In genomic region chr5:148794465-148794864, GRCm38 (mm10) we compare ENCODE assay signal across 8 mouse cellular contexts.
DNase-seq lines count a peak whose midpoint lies in the region; ATAC-seq and TF ChIP-seq lines count a peak whose summit lies in the region.

No protein-coding gene starts in this region.

- no peak overlapping the region for H3K27ac ChIP-seq in ES-Bruce4 (ENCODE audit: insufficient read depth, low read length)
- no peak overlapping the region for H3K27ac ChIP-seq in left cerebral cortex, adult 2 months

- peak; percentile 85 for DNase-seq in adrenal gland, postnatal 14 days
- DNase-seq in heart, postnatal 4 days, result peak; percentile 80
- DNase-seq in left cerebral cortex, adult 2 months (ENCODE audit: extremely low spot score in 1 of 2, low spot score in 2 of 2), result peak; percentile 54 to 63
- peak; percentile 52 for DNase-seq in spleen, adult 12 weeks (ENCODE audit: low spot score)
- DNase-seq in urinary bladder, postnatal 4 days (ENCODE audit: low spot score in 2 of 2), result peak; percentile 59 to 77

- H3K36me3 ChIP-seq in ES-Bruce4 (ENCODE audit: control insufficient read depth, insufficient read depth, low read length, poor library complexity, severe bottlenecking), result no peaks in the 10 kb centered on the region

- no peak for TF ChIP-seq POLR2A in ES-Bruce4 (IDR thresholded peaks at IDR 0.05; ENCODE audit: insufficient read depth, low read length)

- no peaks in the 10 kb centered on the region for H3K27me3 ChIP-seq in ES-Bruce4 (ENCODE audit: control insufficient read depth, insufficient read depth, low read length, poor library complexity, severe bottlenecking)

- H3K9ac ChIP-seq in ES-Bruce4 (ENCODE audit: low read depth, poor library complexity, severe bottlenecking), result no peak overlapping the region

- ATAC-seq in erythroblast, adult 5-6 weeks (replicated peaks; ENCODE audit: low FRiP score, poor library complexity, severe bottlenecking), result peak; percentile 62; the same call in 1 of the 2 replicates
- ATAC-seq in megakaryocyte, adult 5-6 weeks (ENCODE audit: poor library complexity, severe bottlenecking), result peak; percentile 58

- TF ChIP-seq CTCF in ES-Bruce4 (IDR thresholded peaks at IDR 0.05; ENCODE audit: low read depth, low read length), result peak; percentile 88
- peak; percentile 78 for TF ChIP-seq CTCF in left cerebral cortex, adult 2 months (IDR thresholded peaks at IDR 0.05)

- peak overlapping the region; percentile 3; the same call in 1 of the 2 replicates for H3K4me3 ChIP-seq in ES-Bruce4 (ENCODE audit: low read depth, low read length)
- H3K4me3 ChIP-seq in left cerebral cortex, adult 2 months, result no peak overlapping the region

- intact Hi-C loops in left cerebral cortex, adult 2 months (cut with DNase I), result loop anchor here (2.0 to 5.0 kb wide), 2 partner anchors 87 to 462 kb away; no protein-coding TSS in a partner anchor

- TF ChIP-seq EP300 in ES-Bruce4 (IDR thresholded peaks at IDR 0.05; ENCODE audit: insufficient read depth, low read depth, low read length), result 0 out of 2 replicates have a peak, but pooled peaks have one; percentile 53

- no peaks in the 10 kb centered on the region for H3K4me1 ChIP-seq in ES-Bruce4 (ENCODE audit: control insufficient read depth, insufficient read depth, low read length)

- no peaks in the 10 kb centered on the region for H3K9me3 ChIP-seq in ES-Bruce4 (replicated peaks; ENCODE audit: control insufficient read depth, insufficient read depth, low read length, poor library complexity, severe bottlenecking)
